Mouse (Mus musculus) 3T3-L1 (cell line): ENCODE data around the gene Tmem167b.
"Not testable (repeated sequence)": the region's sequence is repeated elsewhere in the genome, so short reads cannot be mapped to it uniquely, and the experiment has no call there.

Experiments used
- DNase-seq: peaks from one replicate; pipeline ENCODE4 v3.0.0-alpha.2; 2015; ENCODE audit warnings: low read depth, low spot score

Gene Tmem167b

GRCm38 (mm10) chr3:108562133-108562730 lies at the start of gene Tmem167b:
Tmem167b (minus strand) TSS chr3:108562466.
- DNase-seq: peak; percentile 100

DNA sequence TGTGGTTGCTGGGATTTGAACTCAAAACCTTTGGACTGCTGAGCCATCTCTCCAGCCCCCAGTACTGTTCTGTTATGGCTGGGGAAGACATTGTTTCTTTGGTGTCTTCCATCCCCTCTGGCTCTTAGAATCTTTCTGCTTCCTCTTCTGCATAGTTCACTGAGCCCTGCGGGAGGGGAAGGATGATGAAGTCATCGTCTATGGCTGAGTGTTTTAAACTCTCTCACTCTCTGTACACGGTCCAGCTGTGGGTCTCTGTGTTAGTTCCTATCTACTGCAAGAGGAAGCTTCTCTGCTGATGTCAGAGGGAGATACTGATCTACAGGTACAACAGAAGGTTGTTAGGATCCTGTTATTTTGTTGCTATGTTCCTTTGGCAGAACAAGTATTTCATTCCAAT lies 46.6 kb upstream of the Tmem167b start:
- DNase-seq: no peak

DNA sequence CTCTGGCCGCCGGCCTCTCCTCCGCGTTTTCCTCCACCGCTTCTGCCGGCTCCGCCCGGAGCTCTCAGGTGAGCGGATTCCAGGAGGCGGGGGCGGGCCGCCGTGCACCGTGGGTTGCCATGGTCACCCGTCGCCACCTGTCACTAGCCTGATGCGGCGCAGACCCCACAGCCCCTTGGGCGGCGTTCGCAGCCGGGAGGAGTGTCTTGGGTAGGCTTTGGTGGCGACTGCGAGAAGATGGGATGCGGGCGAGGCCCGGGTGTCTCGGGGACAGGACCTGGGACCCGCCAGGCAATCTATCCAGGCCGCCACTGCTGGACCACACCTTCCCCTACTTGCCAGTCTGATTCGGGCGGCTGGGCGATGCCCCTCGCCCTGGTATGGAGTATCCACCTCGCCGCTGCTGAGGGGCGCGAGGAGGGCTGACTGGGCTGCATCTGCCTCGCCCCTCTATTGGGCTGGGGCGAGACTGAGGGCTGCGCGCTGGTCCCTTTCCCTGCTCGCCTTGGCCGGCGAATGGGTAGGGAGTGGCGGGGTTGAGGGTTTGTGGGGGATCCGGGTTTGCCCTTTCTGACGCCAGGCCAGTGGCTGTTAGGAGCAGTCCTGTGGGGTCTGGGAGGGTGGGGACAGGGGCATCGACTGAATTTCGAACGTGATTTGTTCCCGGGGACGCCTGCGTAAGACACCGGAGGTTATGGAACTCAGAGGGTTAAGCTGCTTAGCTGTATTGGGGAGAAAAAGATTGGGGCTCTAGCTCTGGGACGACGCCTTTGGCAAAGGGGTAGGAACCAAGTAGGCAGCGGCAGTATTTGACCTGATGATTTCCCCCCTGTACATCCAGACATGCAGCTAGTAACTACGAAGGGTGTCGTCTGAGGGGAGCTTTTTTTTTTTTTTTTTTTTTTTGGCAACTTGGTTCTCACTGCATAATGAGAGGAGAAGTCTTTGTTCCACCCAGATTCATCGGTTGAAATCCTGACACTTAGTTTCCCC lies 29.6 kb upstream of the Tmem167b start:
- no peak for DNase-seq

DNA sequence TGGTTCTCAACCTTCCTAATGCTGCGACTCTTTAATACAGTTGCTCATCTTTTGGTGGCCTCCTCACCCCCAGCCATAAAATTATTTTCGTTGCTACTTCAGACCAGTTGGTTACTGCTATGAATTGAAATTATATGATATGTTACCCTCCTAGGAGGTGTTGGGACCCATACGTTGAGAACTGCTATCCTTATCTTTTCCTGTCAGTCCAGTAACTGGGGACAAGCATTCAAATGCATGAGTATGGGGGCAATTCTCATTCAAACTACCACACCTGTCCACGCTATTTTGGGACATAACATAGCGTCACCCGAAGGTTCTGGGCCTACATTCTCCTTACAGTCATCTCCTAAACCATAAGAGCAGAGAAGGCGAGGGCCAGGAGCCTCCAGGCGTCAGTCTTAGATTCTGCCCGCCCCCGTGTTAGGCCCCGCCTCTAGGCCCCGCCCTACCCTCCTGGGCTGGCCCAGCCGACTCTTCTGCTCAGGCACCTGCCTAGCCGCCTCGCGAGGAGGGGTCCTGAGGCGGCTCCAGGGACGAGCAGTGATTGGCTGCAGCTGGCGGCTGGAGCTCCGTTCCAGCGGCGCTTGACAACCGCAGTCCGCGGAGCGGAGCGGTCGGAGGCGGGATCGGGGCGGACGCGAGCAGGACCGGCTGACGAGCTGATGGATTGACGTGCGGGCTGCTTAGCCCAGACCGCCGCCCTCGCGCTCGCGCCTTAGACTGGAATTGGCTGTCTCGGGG lies 28.7 kb upstream of the Tmem167b start, which contains the start of gene Wdr47:
TSS of gene Wdr47 (plus strand) at position 494 of the 744 bp plus-strand sequence.
- DNase-seq: peak; percentile 97

DNA sequence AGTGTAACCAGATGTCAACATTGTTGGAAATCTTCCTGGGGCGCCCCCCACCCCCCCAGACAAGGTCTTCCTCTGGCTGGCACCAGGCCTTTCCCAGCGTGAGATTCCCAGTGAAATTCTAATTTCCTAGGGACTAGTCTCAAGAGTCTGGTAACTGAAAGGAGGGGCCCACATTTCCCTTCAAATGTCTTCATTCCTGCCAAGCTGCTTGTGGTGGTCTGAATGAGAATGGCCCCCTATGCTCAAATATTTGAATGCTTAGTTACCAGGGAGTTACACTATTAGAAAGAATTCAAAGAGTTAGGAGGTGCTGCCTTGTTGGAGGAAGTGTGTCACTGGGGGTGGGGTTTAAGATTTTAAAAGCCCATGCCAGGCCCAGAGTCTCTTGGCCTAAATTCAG lies 26.2 kb upstream of the Tmem167b start:
- no peak for DNase-seq

- no peak for DNase-seq
These were observed 22.3 kb upstream of the Tmem167b start for GRCm38 (mm10) chr3:108584580-108584979.

GRCm38 (mm10) chr3:108574018-108574417 lies 11.8 kb upstream of the Tmem167b start:
- DNase-seq: no peak

DNA sequence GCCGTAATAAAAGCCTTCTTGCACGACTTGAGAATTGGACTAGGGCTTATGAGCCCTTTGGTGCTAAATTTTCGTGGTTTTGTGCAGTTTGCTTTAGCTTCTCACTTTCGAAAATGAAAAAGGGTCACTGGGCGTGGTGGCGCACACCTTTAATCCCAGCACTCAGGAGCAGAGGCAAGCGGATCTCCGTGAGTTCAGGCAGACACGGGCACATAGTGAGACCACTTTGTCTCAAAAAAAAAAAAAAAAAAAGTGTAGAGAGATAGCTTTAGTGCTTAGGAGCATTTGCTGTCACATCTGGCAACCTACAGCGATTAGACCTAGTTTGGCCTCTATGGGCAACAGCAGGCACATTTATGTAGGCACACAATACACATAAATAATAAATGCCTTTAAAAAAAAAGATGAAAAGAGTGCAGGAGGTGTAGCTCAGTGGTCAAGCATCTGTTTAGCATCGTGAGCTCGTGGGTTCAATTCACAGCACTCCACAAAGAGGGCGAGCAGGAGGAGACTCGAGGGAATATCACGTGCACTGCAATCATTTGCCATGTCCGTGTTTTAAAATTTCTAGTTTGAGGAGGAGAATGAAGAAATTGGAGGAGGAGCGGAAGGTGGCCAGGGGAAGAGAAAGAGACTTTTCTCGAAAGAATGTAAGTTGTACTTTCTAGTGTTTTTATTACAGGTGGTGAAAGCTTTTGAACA lies 10.2 kb upstream of the Tmem167b start:
- DNase-seq: no peak

DNA sequence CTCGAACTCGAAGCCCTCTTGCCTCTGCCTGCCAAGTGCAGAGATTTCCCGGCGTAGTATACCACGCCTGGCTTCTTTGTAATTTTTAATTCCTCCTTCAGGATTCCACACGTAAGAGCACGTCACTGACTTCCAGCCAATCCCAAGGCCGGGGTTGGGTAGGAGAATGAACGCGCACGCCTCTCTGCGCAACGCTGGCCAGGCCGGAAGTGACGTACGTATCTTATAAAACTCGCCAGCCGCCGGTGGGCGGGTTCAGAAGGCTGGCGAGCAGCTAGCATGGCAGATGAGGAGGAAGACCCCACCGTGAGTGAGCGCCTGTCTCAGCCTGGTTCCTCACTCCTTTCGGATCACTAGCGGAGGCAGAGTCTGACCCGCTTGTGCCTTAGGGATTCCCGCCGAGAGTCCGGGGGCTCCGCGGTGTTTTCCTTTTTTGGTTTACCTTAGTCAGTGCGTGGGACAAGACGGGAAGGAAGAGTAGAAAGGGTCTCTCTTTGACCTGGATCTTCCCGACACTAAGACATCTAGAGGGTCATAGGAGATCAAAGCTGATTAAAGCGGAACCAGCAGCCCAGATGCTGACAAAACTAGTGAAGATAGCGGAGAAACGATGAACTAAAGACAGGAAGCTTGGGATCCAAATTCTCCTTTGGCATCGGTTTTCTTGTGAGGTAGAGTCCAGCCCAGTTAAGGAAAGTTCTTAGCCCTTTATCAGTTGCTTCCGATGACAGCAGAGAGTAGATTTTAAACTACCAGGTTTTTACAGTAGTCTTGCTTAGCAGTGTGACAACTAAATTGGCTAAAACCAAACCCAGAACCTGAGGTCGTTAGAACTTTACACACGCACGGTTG lies 9.4 kb upstream of the Tmem167b start, which contains the start of gene Taf13:
TSS of gene Taf13 (plus strand) at position 256 of the 852 bp plus-strand sequence.
- peak; percentile 98 for DNase-seq

- no peak for DNase-seq
These were observed 8.5 kb upstream of the Tmem167b start for GRCm38 (mm10) chr3:108570813-108571212.

GRCm38 (mm10) chr3:108569636-108570035 lies 7.4 kb upstream of the Tmem167b start:
- DNase-seq: not testable (repeated sequence)

GRCm38 (mm10) chr3:108567990-108568877 lies 6.0 kb upstream of the Tmem167b start:
- peak; percentile 20 for DNase-seq

- DNase-seq: peak; percentile 96
These were observed 1.0 kb upstream of the Tmem167b start for GRCm38 (mm10) chr3:108563309-108563708.

DNA sequence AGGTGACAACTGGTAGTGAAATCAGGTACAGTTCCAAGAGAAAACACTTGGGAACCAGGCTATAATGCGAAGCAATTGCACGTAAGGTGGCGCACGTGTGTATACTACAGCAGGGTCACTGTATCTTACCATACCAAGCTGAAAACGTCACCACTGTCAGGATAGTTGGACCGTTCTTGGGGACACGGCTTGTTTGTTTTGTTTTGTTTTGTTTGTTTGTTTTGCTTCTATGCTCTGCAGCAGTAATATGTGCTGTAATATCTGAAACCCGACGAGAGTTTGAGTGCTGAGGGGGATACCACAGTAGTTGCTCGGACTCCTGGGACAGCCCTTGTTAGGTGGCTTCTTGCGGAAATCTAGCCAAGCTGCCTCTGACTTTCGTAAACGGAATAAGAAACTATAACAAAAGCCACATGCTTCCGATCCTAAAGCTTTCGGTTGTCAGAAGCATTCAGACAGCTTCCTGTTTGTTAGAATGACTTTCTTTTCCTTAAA lies 558 bp upstream of the Tmem167b start:
- no peak for DNase-seq

GRCm38 (mm10) chr3:108557888-108558287 lies 4.4 kb downstream of the Tmem167b start:
- DNase-seq: no peak

DNA sequence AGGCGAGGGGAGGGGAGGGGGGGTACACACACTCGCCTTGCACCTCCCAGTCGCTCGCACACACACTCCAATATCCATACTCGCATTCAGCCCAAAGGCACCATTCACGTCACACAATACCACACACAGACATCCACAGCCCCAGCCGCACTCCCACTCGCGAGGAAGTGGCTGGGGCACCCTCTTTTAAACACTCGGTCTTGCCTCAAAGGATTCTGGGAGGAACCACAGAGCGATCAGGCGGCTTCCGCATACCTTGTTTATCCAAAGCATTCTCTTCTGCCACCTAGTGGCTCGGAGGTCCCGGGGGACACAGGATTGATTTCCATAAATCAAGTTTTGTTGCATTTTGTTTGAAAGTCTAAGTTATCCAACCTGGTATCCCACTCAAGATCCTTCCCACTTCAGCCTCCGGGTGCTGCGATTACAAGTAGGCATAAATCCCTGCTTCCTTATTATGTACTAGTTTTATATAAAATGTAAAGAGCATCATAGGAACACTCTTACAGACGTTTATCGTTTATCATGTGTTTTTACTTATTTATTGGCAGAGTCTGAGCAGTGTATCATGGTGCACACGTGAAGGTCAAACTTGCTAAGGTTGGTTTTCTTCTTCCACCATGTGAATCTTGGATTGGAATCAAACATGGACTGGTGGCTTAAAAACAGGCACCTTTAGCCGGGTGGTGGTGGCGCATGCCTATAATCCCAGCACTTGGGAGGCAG lies 7.5 kb downstream of the Tmem167b start:
- peak; percentile 98 for DNase-seq

- peak; percentile 49 for DNase-seq
These were observed 8.1 kb downstream of the Tmem167b start for GRCm38 (mm10) chr3:108554111-108554561.

DNA sequence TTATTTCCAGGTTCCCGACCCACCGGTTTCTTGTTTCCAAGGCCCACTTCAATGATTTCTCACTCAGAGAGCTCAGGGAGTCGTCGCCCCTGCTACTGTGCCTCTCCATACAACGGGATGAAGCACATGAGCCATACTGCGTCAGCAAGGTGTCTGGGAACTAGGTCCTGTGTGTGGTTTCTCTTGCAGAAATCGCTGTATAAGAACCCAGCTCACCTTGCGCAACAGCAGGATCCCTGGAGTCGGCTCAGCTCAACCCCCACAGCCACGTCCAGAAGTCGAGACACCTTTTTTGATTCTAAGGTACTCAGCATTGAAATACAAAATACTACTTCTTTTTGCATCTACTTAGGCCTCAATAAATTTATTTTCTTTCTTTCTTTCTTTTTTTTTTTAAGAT lies 20.0 kb downstream of the Tmem167b start:
- DNase-seq: no peak
